Mouse (Mus musculus) MEL (cell line): ENCODE data around the gene Sirt4. TPM values are rescaled to one million over a fixed set of nuclear protein-coding genes. Genes with fewer than 3 reads are reported as not detected.

Experiments
- DNase-seq: peaks from one replicate; pipeline ENCODE4 v3.0.0; 2011; ENCODE audit warnings: low read depth, low spot score
- H3K27ac ChIP-seq: 2 replicates; pipeline ENCODE4 v1.5.1; 2012; ENCODE audit warnings: low read depth, mild to moderate bottlenecking, control low read depth, low read length, moderate library complexity; ENCODE audit not compliant: control insufficient read depth
- H3K27me3 ChIP-seq, 2 experiments: fragments of 150-350 bp in 1 of 2; sonication (generic) in 1 of 2; 2 replicates each; pipeline ENCODE4 v1.6.1; 2012; ENCODE audit warnings: low read length in 2 of 2, mild to moderate bottlenecking in 2 of 2, improper control_type of control experiment in 1 of 2, moderate library complexity in 1 of 2; ENCODE audit not compliant: insufficient read depth in 2 of 2, control insufficient read depth in 1 of 2
- H3K36me3 ChIP-seq, 2 experiments: 2 replicates each; pipeline ENCODE4 v1.6.1; 2012 to 2014; ENCODE audit warnings: low read length in 2 of 2, improper control_type of control experiment in 1 of 2, inconsistent platforms in 1 of 2, mild to moderate bottlenecking in 1 of 2; ENCODE audit not compliant: insufficient read depth in 2 of 2, control insufficient read depth in 1 of 2
- H3K4me1 ChIP-seq, 2 experiments: fragments of 150-350 bp in 1 of 2; sonication (generic) in 1 of 2; 2 replicates each; pipeline ENCODE4 v1.6.1; 2012; ENCODE audit warnings: low read length in 2 of 2, improper control_type of control experiment in 1 of 2, mild to moderate bottlenecking in 1 of 2; ENCODE audit not compliant: insufficient read depth in 2 of 2, control insufficient read depth in 1 of 2
- H3K4me3 ChIP-seq, 2 experiments: fragments of 150-350 bp in 1 of 2; sonication (generic) in 1 of 2; 2 replicates each; pipeline ENCODE4 v1.5.1; 2012; ENCODE audit warnings: low read depth in 2 of 2, low read length in 2 of 2, mild to moderate bottlenecking in 2 of 2, moderate library complexity in 2 of 2, control low read depth in 1 of 2, improper control_type of control experiment in 1 of 2; ENCODE audit not compliant: control insufficient read depth in 1 of 2, insufficient read depth in 1 of 2
- H3K79me2 ChIP-seq: 2 replicates; pipeline ENCODE4 v1.6.1; 2012; ENCODE audit warnings: mild to moderate bottlenecking, low read length, moderate library complexity; ENCODE audit not compliant: control insufficient read depth, poor library complexity, insufficient read depth
- H3K9ac ChIP-seq: 2 replicates; pipeline ENCODE4 v1.6.1; 2012; ENCODE audit warnings: low read depth, mild to moderate bottlenecking, control low read depth, low read length, moderate library complexity; ENCODE audit not compliant: control insufficient read depth, poor library complexity, severe bottlenecking
- H3K9me3 ChIP-seq: fragments of 150-350 bp; sonication (generic); replicated peaks from 2 replicates; pipeline ENCODE4 v1.6.1; 2012; ENCODE audit warnings: mild to moderate bottlenecking, low read length, improper control_type of control experiment, moderate library complexity; ENCODE audit not compliant: insufficient read depth
- CTCF ChIP-seq, 3 experiments: IDR thresholded peaks in 2 of 3; conservative IDR thresholded peaks in 1 of 3; 2 replicates each; pipeline ENCODE4 v1.5.1; 2011 to 2012; ENCODE audit warnings: low read length in 3 of 3, low read depth in 2 of 3, mild to moderate bottlenecking in 2 of 3, improper control_type of control experiment in 1 of 3, inconsistent platforms in 1 of 3, mixed read lengths in 1 of 3, moderate library complexity in 1 of 3; ENCODE audit not compliant: control insufficient read depth in 1 of 3, insufficient read depth in 1 of 3, poor library complexity in 1 of 3, severe bottlenecking in 1 of 3
- E2F4 ChIP-seq: IDR thresholded peaks from 2 replicates; pipeline ENCODE4 v1.6.1; 2011; ENCODE audit warnings: low read depth, low read length, improper control_type of control experiment, borderline replicate concordance
- ELF1 ChIP-seq: IDR thresholded peaks from 2 replicates; pipeline ENCODE4 v1.6.1; 2014; ENCODE audit warnings: low read depth, mild to moderate bottlenecking, inconsistent platforms, low read length, improper control_type of control experiment, moderate library complexity
- EP300 ChIP-seq, 2 experiments: IDR thresholded peaks; 2 replicates each; pipeline ENCODE4 v1.6.1; 2011; ENCODE audit warnings: improper control_type of control experiment in 2 of 2, low read length in 2 of 2, low read depth in 1 of 2, mild to moderate bottlenecking in 1 of 2
- GABPA ChIP-seq: IDR thresholded peaks from 2 replicates; pipeline ENCODE4 v1.6.1; 2012; ENCODE audit warnings: low read depth, mild to moderate bottlenecking, inconsistent platforms, low read length, improper control_type of control experiment, moderate library complexity
- JUND ChIP-seq: IDR thresholded peaks from 2 replicates; pipeline ENCODE4 v1.6.1; 2011; ENCODE audit warnings: low read depth, mild to moderate bottlenecking, improper control_type of control experiment, low read length
- KAT2A ChIP-seq: conservative IDR thresholded peaks from 2 replicates; pipeline ENCODE4 v1.6.1; 2012; ENCODE audit warnings: low read depth, low read length, improper control_type of control experiment, inconsistent platforms
- MXI1 ChIP-seq: IDR thresholded peaks from 2 replicates; pipeline ENCODE4 v1.6.1; 2011; ENCODE audit warnings: mild to moderate bottlenecking, low read depth, low read length, improper control_type of control experiment
- MYC ChIP-seq: IDR thresholded peaks from 2 replicates; pipeline ENCODE4 v1.6.1; 2011; ENCODE audit warnings: low read depth, mild to moderate bottlenecking, low read length, improper control_type of control experiment, moderate library complexity
- NELFE ChIP-seq: IDR thresholded peaks from 2 replicates; pipeline ENCODE4 v1.6.1; 2011; ENCODE audit warnings: low read depth, low read length, improper control_type of control experiment
- POLR2A ChIP-seq, 2 experiments: IDR thresholded peaks; 2 replicates each; pipeline ENCODE4 v1.6.1; 2011 to 2012; ENCODE audit warnings: low read length in 2 of 2, mild to moderate bottlenecking in 2 of 2, control low read depth in 1 of 2, improper control_type of control experiment in 1 of 2, low read depth in 1 of 2, moderate library complexity in 1 of 2; ENCODE audit not compliant: control insufficient read depth in 1 of 2, insufficient read depth in 1 of 2, poor library complexity in 1 of 2
- RAD21 ChIP-seq: IDR thresholded peaks from 2 replicates; pipeline ENCODE4 v1.6.1; 2011; ENCODE audit warnings: mild to moderate bottlenecking, low read depth, low read length, improper control_type of control experiment
- RCOR1 ChIP-seq: IDR thresholded peaks from 2 replicates; pipeline ENCODE4 v1.6.1; 2012; ENCODE audit warnings: low read depth, mild to moderate bottlenecking, inconsistent platforms, low read length, improper control_type of control experiment
- TBP ChIP-seq: IDR thresholded peaks from 2 replicates; pipeline ENCODE4 v1.8.0; 2011; ENCODE audit warnings: low read depth, low read length, improper control_type of control experiment
- USF2 ChIP-seq, 2 experiments: IDR thresholded peaks; 2 replicates each; pipeline ENCODE4 v1.6.1; 2011 to 2012; ENCODE audit warnings: improper control_type of control experiment in 2 of 2, low read length in 2 of 2, borderline replicate concordance in 1 of 2, inconsistent platforms in 1 of 2, low read depth in 1 of 2, mild to moderate bottlenecking in 1 of 2; ENCODE audit not compliant: insufficient read depth in 1 of 2
- polyA plus RNA-seq, 2 experiments: library from polyadenylated mRNA; stranded (reverse) in 1 of 2; unstranded in 1 of 2; fragments of >175 nt in 1 of 2; fragments of >200 nt in 1 of 2; gene quantifications; 2 replicates each; pipeline versions ENCODE4 v1.2.1 to v1.2.4; 2012; ENCODE audit warnings: low replicate concordance in 2 of 2, low read depth in 1 of 2; ENCODE audit not compliant: insufficient read length in 2 of 2, insufficient read depth in 1 of 2, missing spikeins in 1 of 2
- total RNA-seq: library from RNA; depleted of rRNA; stranded (reverse); fragments of 300-350 nt; gene quantifications from 2 replicates; pipeline ENCODE4 v1.2.3, GENCODE M21; 2012

The Sirt4 gene
- total and polyA plus RNA-seq, 3 experiments, result 9.2 to 10.3 TPM; not detected in 1

GRCm38 (mm10) chr5:115487942-115488580, 3.5 kb upstream of the Sirt4 start:
- peaks cover 0 to 10% of the 10 kb centered on the region in 2 experiments; a peak in 2 of 4 replicates for H3K4me1 ChIP-seq
- TF ChIP-seq RCOR1 (no peak), CTCF (IDR thresholded peaks at IDR 0.05 in 2 of 3, conservative IDR thresholded peaks at IDR 0.05 in 1 of 3; ENCODE audit: control insufficient read depth in 1 of 3, insufficient read depth in 1 of 3, low read depth in 2 of 3, low read length in 3 of 3, poor library complexity in 1 of 3, severe bottlenecking in 1 of 3) (0 out of 6 replicates have a peak, but pooled peaks of 1 of the 3 experiments have one; percentile 15)
- H3K27me3 ChIP-seq, result no peaks in the 10 kb centered on the region
- peak overlapping the region; percentile 70 for H3K9ac ChIP-seq
- H3K36me3 ChIP-seq, result peaks cover 0 to 8% of the 10 kb centered on the region in 2 experiments; a peak in 2 of 4 replicates
- no peak overlapping the region; a peak in 1 of 4 replicates for H3K4me3 ChIP-seq
- no peaks in the 10 kb centered on the region for H3K79me2 ChIP-seq
- no peaks in the 10 kb centered on the region for H3K9me3 ChIP-seq
- DNase-seq, result peak; percentile 75
- H3K27ac ChIP-seq, result peak overlapping the region; percentile 56

DNA sequence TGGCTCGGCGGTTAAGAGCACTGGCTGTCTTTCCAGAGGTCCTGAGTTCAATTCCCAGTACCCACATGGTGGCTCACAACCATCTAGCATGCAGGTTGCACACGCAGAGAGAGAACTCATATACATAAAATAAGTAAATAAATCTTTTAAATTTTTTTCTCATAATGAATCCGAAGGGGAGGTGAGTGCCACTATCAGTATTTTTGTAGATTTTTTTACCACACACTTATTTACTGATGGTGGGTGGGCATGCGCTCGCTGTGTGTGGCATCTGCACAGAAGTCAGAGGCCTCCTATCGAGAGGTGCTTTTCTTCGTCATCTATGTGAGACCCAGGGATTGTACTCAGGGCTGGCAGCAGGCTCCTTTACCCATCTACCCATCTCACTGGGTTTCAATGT, 2.8 kb upstream of the Sirt4 start:
- H3K9me3 ChIP-seq, result no peaks in the 10 kb centered on the region
- no peak overlapping the region for H3K4me3 ChIP-seq
- H3K9ac ChIP-seq, result no peak overlapping the region
- H3K27ac ChIP-seq, result no peak overlapping the region
- no peak for DNase-seq
- H3K79me2 ChIP-seq, result no peaks in the 10 kb centered on the region
- TF ChIP-seq KAT2A (no peak), POLR2A (IDR thresholded peaks at IDR 0.05; ENCODE audit: control insufficient read depth in 1 of 2, insufficient read depth in 1 of 2, low read depth in 1 of 2, low read length in 2 of 2, poor library complexity in 1 of 2) (no peak), JUND (no peak), ELF1 (no peak), MXI1 (no peak), E2F4 (no peak), USF2 (IDR thresholded peaks at IDR 0.05; ENCODE audit: borderline replicate concordance in 1 of 2, insufficient read depth in 1 of 2, low read depth in 1 of 2, low read length in 2 of 2) (no peak), EP300 (IDR thresholded peaks at IDR 0.05; ENCODE audit: low read depth in 1 of 2, low read length in 2 of 2) (no peak), TBP (no peak), MYC (no peak), GABPA (no peak), NELFE (no peak), RAD21 (no peak)
- H3K4me1 ChIP-seq, result peaks cover 0 to 10% of the 10 kb centered on the region in 2 experiments; a peak in 2 of 4 replicates
- H3K27me3 ChIP-seq, result no peaks in the 10 kb centered on the region
- H3K36me3 ChIP-seq, result peaks cover 0 to 8% of the 10 kb centered on the region in 2 experiments; a peak in 2 of 4 replicates
